Mouse (Mus musculus): ENCODE results near the gene Hes1.

DNA sequence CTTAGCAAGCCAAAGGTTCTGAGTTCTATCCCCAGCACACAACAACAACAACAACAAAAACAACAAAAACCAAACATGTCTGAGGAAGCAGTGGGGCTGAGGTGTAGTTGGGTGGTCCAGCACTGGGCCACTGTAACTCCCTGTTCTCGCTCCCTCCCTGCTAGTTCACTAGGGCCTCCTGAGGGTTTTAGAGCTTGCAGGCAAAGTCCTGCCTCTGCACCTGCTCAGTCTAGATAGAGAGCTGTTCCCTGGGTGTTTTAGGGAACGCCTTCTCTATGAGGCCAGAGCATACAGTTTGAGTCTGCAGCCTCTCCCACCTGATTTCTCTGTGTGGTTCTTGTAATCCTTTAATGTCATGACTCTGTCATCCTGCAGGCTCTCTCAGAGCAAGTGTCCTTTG lies 11.9 kb upstream of the Hes1 start:
- no peak for TF ChIP-seq CTCF (IDR thresholded peaks at IDR 0.05; ENCODE audit: extremely low read depth, insufficient read length, insufficient replicate concordance, low read depth, low read length)
- no peak for TF ChIP-seq POLR2A (IDR thresholded peaks at IDR 0.05; ENCODE audit: low read depth, low read length)

All from small intestine, adult 2 months (tissue).